Mouse (Mus musculus): ENCODE data around the gene Auts2. TPM values are rescaled to one million over a fixed set of nuclear protein-coding genes. Genes with fewer than 3 reads are reported as not detected.

The Auts2 gene
- polyA plus RNA-seq, 1 experiment from 2014 or later = 70.9 TPM

DNA sequence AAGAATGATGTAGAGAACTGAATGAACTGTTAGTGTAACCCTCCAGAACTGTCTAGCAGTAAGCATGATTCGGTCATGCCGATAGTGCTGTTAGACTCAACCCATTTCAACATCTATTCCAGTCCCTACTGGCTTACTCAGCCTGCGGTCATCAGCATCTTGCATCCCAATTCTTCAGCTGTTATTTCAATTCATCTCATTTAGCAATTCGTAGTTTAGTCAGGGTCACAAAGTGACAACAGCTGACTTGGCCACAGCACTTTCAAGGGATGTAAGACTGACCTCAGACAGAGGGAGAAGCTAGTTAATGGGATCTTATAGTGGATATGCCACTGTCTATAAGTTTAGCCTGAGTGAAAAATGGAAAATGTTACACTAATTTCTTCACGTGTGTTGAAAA is 936.4 kb downstream of the Auts2 start:
- peaks cover 16% of the 10 kb centered on the region for H3K4me1 ChIP-seq
- no peak overlapping the region for H3K27ac ChIP-seq
- no peak overlapping the region for H3K4me3 ChIP-seq
- H3K9me3 ChIP-seq = no peaks in the 10 kb centered on the region
- H3K4me2 ChIP-seq = no peak overlapping the region
- no peaks in the 10 kb centered on the region for H3K27me3 ChIP-seq (replicated peaks)
- 86% methylated on average over 5 of the region's 5 CpGs for WGBS
- H3K9ac ChIP-seq = no peak overlapping the region
- H3K36me3 ChIP-seq (replicated peaks) = no peaks in the 10 kb centered on the region
- no peak for ATAC-seq (replicated peaks)

DNA sequence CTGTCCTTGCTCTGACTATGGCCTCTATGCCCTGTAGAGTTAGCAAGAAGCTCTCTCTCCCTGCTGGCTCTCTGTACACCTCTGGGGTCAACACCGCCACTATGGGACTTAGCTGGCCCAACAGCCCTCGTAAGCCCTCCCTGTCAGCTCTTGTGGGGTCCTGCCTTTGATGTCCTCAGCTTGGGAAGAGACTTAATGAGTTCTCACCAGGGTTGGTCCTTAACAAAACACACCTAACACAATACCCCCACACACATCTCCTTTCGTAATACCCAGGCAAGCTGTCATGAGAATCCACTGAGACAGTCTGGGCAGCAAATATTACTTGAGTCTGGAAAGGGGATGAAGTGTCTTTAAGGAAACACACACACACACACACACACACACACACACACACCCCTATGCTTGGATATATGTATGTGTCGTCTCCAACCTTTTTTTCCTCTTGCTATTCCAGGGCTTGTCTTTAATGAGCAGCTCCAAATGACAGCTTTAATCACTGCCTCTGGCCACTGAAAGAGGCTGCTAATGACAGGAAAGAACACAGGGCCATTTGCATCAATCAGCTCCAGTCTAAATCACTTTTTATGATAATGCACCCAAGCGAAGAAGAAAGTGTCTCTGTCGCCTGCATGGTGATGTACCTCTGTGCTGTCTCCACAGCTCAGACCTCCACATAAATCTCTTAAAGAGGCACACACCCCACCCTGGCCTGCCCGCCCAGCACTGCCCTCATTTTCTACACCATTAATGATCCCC is 941.0 kb downstream of the Auts2 start:
- no peaks in the 10 kb centered on the region for H3K9me3 ChIP-seq
- H3K4me2 ChIP-seq = no peak overlapping the region

DNA sequence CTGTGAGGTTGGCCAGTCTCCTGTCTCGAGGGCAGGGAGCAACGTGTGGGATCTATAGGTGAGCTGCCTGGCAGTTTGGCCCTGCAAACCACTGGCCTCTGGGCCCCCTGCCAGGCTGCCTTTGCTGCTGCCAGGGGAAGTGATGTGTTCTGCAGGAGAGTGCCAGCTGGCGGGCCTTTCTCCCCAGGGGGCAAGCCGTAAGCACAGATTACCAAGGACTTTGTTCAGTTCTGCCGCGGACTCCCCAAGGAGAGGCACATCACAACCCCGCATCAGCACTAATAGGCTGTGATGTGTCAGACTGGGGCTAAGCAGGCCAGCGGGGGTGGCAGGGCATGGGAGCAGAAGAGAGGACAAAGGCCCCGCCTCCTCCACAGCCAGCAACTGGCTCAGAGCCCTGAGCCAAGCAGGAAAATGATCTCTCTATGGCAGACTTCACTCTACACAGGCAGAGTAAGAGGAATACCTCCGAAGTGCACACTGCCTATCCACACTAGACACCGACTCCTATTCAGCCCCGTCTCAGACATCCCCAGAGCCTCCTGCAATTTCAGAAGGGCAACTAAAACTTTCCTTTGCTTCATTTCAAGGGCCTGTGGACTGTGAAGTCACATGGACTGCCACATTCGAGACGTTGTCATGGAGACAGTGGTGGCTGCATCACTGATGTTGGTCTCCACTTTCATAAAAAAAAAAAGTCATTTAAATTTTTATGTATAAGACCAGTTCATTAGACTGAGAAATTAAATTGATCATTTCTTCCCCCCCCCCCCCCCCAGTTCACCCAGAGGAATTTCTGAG is 942.6 kb downstream of the Auts2 start:
- Histone ChIP-seq H3K9me3 (no peaks in the 10 kb centered on the region), H3K9ac (no peak overlapping the region), H3K4me1 (peaks cover 65% of the 10 kb centered on the region), H3K4me3 (no peak overlapping the region), H3K27me3 (replicated peaks) (0 out of 2 replicates have a peak, but pooled peaks cover 3% of the 10 kb centered on the region), H3K4me2 (peak overlapping the region; percentile 16; the same call in 1 of the 2 replicates), H3K36me3 (replicated peaks) (no peaks in the 10 kb centered on the region), H3K27ac (peak overlapping the region; percentile 72)
- 7% methylated on average over 14 of the region's 14 CpGs for WGBS
- ATAC-seq (replicated peaks) = peak; percentile 82

More for the DNA sequence above, 941.0 kb downstream of the Auts2 start:
- ATAC-seq (replicated peaks) = no peak
- Histone ChIP-seq H3K27me3 (replicated peaks) (no peaks in the 10 kb centered on the region), H3K36me3 (replicated peaks) (no peaks in the 10 kb centered on the region), H3K27ac (peak overlapping the region; percentile 34), H3K9ac (no peak overlapping the region), H3K4me3 (no peak overlapping the region), H3K4me1 (peaks cover 49% of the 10 kb centered on the region)
- WGBS = 25% methylated on average over 7 of the region's 7 CpGs

DNA sequence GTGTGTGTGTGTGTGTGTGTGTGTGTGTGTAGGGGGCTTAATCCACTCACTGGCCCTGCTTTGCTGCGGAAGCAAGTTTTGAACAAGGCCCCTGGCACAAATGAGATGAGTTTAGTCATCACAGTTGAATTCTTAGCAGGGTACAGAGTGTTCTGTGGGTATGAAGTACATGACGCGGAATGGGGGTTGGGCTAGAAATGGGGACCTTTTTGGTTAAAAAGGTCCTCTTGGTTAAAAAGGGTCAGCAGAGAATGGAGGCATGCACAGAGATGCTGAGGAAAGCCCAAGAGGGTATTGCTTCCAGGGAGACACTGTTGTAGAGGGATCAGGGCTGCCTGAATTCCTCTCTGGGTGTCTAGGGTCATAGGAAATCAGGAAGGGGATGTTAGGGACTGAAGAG is 945.6 kb downstream of the Auts2 start:
- Histone ChIP-seq H3K27ac (peak overlapping the region; percentile 31; the same call in 1 of the 2 replicates), H3K9me3 (no peaks in the 10 kb centered on the region), H3K27me3 (replicated peaks) (0 out of 2 replicates have a peak, but pooled peaks cover 6% of the 10 kb centered on the region), H3K9ac (no peak overlapping the region), H3K4me2 (no peak overlapping the region), H3K4me1 (peaks cover 58% of the 10 kb centered on the region), H3K36me3 (replicated peaks) (no peaks in the 10 kb centered on the region), H3K4me3 (no peak overlapping the region)
- WGBS = 60% methylated on average over 3 of the region's 3 CpGs
- ATAC-seq (replicated peaks) = no peak

DNA sequence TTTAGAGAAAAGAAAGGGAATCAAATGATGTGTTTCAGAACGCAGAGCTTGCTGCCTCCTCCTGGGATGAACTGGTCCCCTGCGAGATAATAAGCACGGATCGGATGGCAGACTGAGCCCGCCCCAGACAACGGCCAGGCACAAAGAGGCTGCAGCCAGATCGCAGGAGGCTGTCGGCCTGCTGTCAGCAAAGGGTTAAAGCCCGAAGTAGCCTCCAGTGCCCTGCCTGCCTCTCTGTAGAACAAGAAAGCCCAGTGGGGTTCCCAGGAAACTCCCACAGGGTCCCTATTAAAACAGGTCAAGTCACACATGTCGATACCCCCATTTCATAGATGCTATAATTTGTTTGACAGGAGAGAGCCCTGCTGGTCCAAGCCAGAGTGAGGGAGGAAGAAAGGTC is 946.6 kb downstream of the Auts2 start:
- Histone ChIP-seq H3K9me3 (no peaks in the 10 kb centered on the region), H3K36me3 (replicated peaks) (no peaks in the 10 kb centered on the region), H3K4me1 (peaks cover 53% of the 10 kb centered on the region), H3K27ac (peak overlapping the region; percentile 76), H3K27me3 (replicated peaks) (0 out of 2 replicates have a peak, but pooled peaks cover 6% of the 10 kb centered on the region), H3K4me3 (no peak overlapping the region), H3K9ac (no peak overlapping the region), H3K4me2 (peak overlapping the region; percentile 9; the same call in 1 of the 2 replicates)
- WGBS = 3% methylated on average over 10 of the region's 10 CpGs
- ATAC-seq (replicated peaks) = 0 out of 2 replicates have a peak, but pooled peaks have one; percentile 15

DNA sequence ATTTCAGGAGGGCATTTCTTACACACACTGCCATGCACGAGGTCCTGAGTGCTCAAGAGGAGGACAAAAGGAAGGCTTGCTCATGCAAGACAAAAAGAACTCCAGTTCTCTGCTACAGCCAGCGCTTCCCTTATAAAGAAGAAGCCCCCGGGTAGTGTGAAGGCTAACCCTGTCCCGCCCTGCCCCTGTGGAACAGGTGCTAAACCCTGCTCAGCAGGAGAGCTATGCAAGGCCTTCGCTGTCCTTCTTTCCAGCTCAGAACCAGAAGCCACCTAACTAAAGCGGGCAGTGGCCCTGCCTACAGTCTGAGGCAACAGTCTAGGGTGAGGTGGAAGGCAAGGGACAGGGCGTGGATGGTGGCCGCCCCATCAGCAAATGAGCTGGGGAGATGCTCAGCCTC is 947.4 kb downstream of the Auts2 start:
- Histone ChIP-seq H3K27me3 (replicated peaks) (0 out of 2 replicates have a peak, but pooled peaks cover 6% of the 10 kb centered on the region), H3K4me1 (peaks cover 45% of the 10 kb centered on the region), H3K4me3 (no peak overlapping the region), H3K36me3 (replicated peaks) (no peaks in the 10 kb centered on the region), H3K27ac (peak overlapping the region; percentile 76), H3K9ac (peak overlapping the region; percentile 24; the same call in 1 of the 2 replicates), H3K4me2 (no peak overlapping the region), H3K9me3 (no peaks in the 10 kb centered on the region)
- ATAC-seq (replicated peaks) = no peak
- 21% methylated on average over 8 of the region's 8 CpGs for WGBS

DNA sequence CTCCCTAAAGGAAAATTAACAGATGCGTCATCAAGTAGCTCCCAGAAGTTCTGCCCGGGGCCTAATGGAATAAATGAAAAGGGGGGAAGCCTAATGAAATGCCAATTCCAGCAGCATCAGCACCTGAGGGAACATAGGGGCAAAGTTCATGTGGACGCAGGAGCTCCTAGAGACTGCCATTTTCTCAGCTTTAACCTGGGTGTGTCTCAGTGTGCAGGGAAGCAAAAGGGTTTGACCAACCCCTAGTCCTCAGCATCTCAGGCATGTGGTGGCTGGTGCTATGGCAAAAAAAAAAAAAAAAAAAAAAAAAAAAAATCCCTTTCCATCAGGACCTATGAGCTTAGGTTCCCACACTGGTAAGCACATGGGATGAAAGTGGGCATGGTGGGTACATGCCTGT is 948.5 kb downstream of the Auts2 start:
- 0 out of 2 replicates have a peak, but pooled peaks cover 6% of the 10 kb centered on the region for H3K27me3 ChIP-seq (replicated peaks)
- peaks cover 34% of the 10 kb centered on the region for H3K4me1 ChIP-seq
- H3K4me3 ChIP-seq = no peak overlapping the region
- no peak for ATAC-seq (replicated peaks)
- H3K36me3 ChIP-seq (replicated peaks) = no peaks in the 10 kb centered on the region
- no peak overlapping the region for H3K27ac ChIP-seq
- no peak overlapping the region for H3K9ac ChIP-seq
- no peak overlapping the region for H3K4me2 ChIP-seq
- H3K9me3 ChIP-seq = no peaks in the 10 kb centered on the region
- WGBS = 45% methylated on average over 3 of the region's 3 CpGs

DNA sequence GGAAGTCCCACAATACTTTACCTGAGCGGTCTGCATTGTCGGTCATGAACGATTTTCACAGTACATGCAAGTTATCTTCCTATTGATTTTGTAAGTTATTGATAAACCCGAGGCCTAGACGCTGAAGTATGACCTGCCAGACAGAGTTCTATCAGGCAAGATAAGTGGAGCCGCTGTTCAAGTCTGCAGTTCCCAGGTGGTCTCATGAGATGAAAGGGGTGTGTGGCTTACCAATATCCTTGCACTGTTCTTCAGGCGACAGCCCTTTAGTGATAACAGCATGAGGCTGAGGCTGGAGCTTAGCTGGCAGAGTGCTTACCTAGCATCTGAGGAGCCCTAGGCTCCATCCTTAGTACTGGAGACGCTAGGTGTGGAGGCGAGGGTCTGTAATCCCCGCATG is 949.9 kb downstream of the Auts2 start:
- no peaks in the 10 kb centered on the region for H3K36me3 ChIP-seq (replicated peaks)
- WGBS = 87% methylated on average over 10 of the region's 10 CpGs
- 0 out of 2 replicates have a peak, but pooled peaks cover 7% of the 10 kb centered on the region for H3K27me3 ChIP-seq (replicated peaks)
- peaks cover 32% of the 10 kb centered on the region for H3K4me1 ChIP-seq
- H3K27ac ChIP-seq = no peak overlapping the region
- ATAC-seq (replicated peaks) = no peak
- H3K9me3 ChIP-seq = no peaks in the 10 kb centered on the region
- H3K9ac ChIP-seq = no peak overlapping the region
- no peak overlapping the region for H3K4me3 ChIP-seq
- no peak overlapping the region for H3K4me2 ChIP-seq

DNA sequence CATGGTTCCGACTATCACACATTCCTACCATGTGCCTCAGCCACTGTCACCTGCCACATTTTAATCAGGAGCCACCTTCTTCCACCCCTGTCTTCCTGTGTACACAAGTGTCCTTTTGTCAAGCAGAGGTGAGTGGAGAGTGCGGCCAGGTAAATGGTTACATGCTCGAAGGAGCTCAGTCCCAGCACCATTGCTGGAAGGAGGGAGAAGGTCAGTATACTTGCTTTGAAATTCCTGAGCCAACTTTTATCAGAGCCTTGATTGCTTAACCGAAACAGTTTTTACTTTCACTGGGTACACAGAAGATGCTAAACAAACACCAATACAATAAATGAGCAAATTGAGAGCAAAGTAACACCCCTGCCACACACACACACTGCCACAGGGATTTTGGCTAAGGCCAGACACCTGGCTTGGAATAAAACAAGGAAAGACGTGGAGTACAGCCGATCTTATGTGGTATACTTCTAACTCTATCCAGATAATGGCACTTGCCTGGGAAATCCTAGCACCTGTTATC is 953.1 kb downstream of the Auts2 start:
- 91% methylated on average over 6 of the region's 6 CpGs for WGBS
- no peak for ATAC-seq (replicated peaks)
- 0 out of 2 replicates have a peak, but pooled peaks cover 3% of the 10 kb centered on the region for H3K27me3 ChIP-seq (replicated peaks)
- H3K27ac ChIP-seq = no peak overlapping the region
- H3K36me3 ChIP-seq (replicated peaks) = no peaks in the 10 kb centered on the region
- no peak overlapping the region for H3K4me2 ChIP-seq
- H3K4me1 ChIP-seq = peaks cover 22% of the 10 kb centered on the region
- H3K4me3 ChIP-seq = no peak overlapping the region
- no peaks in the 10 kb centered on the region for H3K9me3 ChIP-seq
- no peak overlapping the region for H3K9ac ChIP-seq

DNA sequence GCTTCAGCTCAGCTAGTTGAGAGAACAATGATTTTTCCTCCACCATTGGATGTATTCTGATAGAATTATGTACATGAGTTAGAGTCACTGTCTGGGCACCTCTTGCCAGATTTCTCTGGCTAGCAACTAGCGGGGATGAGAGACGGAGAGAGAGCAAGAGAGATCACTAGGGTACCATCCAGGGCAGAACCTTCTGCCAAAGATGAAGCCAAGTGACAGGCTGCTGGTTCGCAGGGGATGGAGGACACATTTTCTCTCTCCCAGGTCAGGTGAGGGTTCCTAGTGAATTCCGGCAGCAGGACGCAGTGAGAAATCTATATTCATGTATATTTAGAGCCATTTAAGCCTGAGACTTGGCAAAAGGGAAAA is 956.8 kb downstream of the Auts2 start:
- no peaks in the 10 kb centered on the region for H3K36me3 ChIP-seq (replicated peaks)
- WGBS = 57% methylated on average over 5 of the region's 5 CpGs
- peaks cover 40% of the 10 kb centered on the region for H3K4me1 ChIP-seq
- no peak overlapping the region for H3K4me3 ChIP-seq
- H3K9ac ChIP-seq = no peak overlapping the region
- peak overlapping the region; percentile 40 for H3K4me2 ChIP-seq
- peak overlapping the region; percentile 63 for H3K27ac ChIP-seq
- ATAC-seq (replicated peaks) = no peak
- H3K9me3 ChIP-seq = no peaks in the 10 kb centered on the region
- 0 out of 2 replicates have a peak, but pooled peaks cover 3% of the 10 kb centered on the region for H3K27me3 ChIP-seq (replicated peaks)

DNA sequence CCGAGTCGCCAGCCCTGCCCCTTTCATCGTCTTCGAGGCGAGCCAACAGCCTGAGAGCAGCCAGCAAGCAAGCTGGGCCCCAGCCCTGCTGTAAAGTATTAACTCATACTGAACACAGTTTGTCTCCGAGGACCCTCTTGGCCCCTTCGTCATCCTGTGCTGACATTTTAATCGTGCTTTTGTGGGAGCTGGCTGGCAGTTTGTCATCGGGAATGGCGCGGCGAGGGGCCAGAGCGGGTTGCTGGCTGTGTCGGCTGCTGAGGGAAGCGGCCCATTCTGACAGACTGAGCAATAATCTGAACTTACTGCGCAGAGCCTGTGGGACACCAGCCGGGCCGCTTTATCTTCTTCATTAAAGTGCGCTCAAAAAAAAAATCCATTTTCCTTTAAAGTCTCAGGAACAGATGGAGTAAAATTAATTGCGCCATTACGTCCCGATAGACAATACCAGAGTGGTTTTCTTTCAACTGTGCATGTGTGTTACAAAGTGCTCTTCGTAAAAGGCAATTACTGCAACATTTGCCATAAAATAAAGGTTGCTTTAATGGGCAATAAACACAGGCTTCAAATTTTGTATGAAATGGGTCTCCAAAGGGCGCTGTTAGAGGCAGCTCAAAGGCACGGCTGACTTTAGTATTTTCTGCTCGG is 957.3 kb downstream of the Auts2 start:
- peak; percentile 66 for ATAC-seq (replicated peaks)
- 10% methylated on average over 26 of the region's 26 CpGs for WGBS
- H3K4me3 ChIP-seq = no peak overlapping the region

More for the DNA sequence above, 957.3 kb downstream of the Auts2 start:
- 0 out of 2 replicates have a peak overlapping the region, but pooled peaks have one; percentile 22 for H3K9ac ChIP-seq
- peak overlapping the region; percentile 63 for H3K27ac ChIP-seq
- peak overlapping the region; percentile 40 for H3K4me2 ChIP-seq
- no peaks in the 10 kb centered on the region for H3K9me3 ChIP-seq
- H3K27me3 ChIP-seq (replicated peaks) = 0 out of 2 replicates have a peak, but pooled peaks cover 3% of the 10 kb centered on the region
- H3K4me1 ChIP-seq = peaks cover 45% of the 10 kb centered on the region
- H3K36me3 ChIP-seq (replicated peaks) = no peaks in the 10 kb centered on the region
